Mouse (Mus musculus) heart, embryonic 10.5 days (tissue): ENCODE results near the gene Ddx3x. TPM values are rescaled to one million over a fixed set of nuclear protein-coding genes. Genes with fewer than 3 reads are reported as not detected.
"Not testable (repeated sequence)": the region's sequence is repeated elsewhere in the genome, so short reads cannot be mapped to it uniquely, and the experiment has no call there.

Experiments used
- DNase-seq: peaks from one replicate; pipeline ENCODE4 v3.0.0-alpha.2; 2017; ENCODE audit warnings: low spot score
- H3K27ac ChIP-seq: fragments of 300-500 bp; sonication (generic); 2 replicates; pipeline ENCODE4 v1.5.1; 2016; ENCODE audit warnings: mild to moderate bottlenecking
- H3K27me3 ChIP-seq: fragments of 300-500 bp; sonication (generic); 2 replicates; pipeline ENCODE4 v1.6.1; 2016; ENCODE audit warnings: mild to moderate bottlenecking; ENCODE audit not compliant: poor library complexity, insufficient read depth, severe bottlenecking
- H3K36me3 ChIP-seq: fragments of 300-500 bp; sonication (generic); 2 replicates; pipeline ENCODE4 v1.6.1; 2016; ENCODE audit warnings: mild to moderate bottlenecking, moderate library complexity
- H3K4me1 ChIP-seq: fragments of 300-500 bp; sonication (generic); 2 replicates; pipeline ENCODE4 v1.6.1; 2016; ENCODE audit warnings: mild to moderate bottlenecking
- H3K4me3 ChIP-seq: fragments of 300-500 bp; sonication (generic); 2 replicates; pipeline ENCODE4 v1.5.1; 2016; ENCODE audit warnings: mild to moderate bottlenecking, moderate library complexity
- H3K9me3 ChIP-seq: fragments of 300-500 bp; sonication (generic); 2 replicates; pipeline ENCODE4 v1.6.1; 2016; ENCODE audit warnings: mild to moderate bottlenecking, moderate library complexity
- WGBS: fragments of 180-500 bp; shearing (Covaris S2); methylation state at CpG from one replicate; pipeline ENCODE4 v1.1.7; 2016; 5-methylcytosine and 5-hydroxymethylcytosine counted together
- polyA plus RNA-seq: library from polyadenylated mRNA; unstranded; fragments of >200 nt; fragmentation: Nextera tagmentation; extraction: Ambion mirVana; gene quantifications from 2 replicates; pipeline ENCODE4 v1.2.1, GENCODE M21; 2016

The Ddx3x gene
- polyA plus RNA-seq, 1 experiment from 2014 or later, result 118 TPM

DNA sequence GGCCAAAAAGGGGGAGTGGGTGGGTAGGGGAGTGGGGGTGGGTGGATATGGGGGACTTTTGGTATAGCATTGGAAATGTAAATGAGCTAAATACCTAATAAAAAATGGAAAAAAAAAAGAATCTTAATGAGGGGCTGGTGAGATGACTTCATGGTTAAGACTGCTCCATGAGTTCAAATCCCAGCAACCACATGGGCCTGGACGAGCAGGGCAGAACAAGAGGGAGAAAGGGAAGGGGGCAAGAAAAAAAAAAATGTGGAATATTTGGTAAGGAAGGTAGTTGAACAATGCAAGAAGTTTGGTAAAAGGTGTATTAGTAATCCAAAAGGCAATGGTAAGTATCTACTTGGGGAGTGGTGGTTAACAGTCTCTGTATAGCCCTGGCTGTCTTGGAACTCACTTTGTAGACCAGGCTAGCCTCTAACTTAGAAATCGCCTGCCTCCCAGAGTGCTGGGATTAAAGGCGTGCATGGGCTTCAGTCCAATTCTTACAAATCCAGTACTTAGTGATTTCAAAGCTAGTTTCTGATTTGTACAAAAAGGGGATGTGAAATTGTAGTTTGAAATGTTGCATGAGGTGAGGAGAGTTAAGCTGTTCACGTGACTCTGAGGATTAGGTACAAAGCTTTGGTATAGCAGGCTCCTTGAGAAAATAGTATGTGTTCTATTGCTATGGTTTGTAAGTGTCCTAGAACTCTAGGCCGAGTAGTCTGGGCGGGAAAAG lies 13.9 kb downstream of the Ddx3x start:
- Histone ChIP-seq H3K9me3 (no peaks in the 10 kb centered on the region), H3K36me3 (peaks cover 27% of the 10 kb centered on the region), H3K27me3 (no peaks in the 10 kb centered on the region; the same call in 1 of the 2 replicates), H3K4me1 (no peaks in the 10 kb centered on the region), H3K4me3 (no peak overlapping the region), H3K27ac (no peak overlapping the region)
- WGBS, result 53% methylated on average over 6 of the region's 6 CpGs
- no peak for DNase-seq

DNA sequence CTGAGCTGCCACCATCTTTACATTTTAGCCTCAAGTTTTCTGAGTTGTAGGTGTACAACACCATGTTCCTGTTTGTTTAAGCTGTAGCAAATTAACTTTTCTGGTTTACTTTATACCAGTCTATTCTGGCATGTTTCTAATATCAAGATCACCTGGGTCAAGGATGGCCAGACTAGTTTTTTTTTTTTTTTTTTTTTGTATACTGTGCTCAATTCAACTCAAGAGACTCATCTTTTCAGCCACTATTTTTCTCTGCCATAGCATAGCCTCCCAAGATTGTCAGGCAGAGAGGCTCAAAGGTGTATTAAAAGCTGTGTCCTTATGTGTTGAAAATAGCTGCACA lies 14.4 kb downstream of the Ddx3x start:
- Histone ChIP-seq H3K27ac (no peak overlapping the region), H3K27me3 (no peaks in the 10 kb centered on the region; the same call in 1 of the 2 replicates), H3K4me1 (no peaks in the 10 kb centered on the region), H3K36me3 (peaks cover 22% of the 10 kb centered on the region), H3K4me3 (no peak overlapping the region), H3K9me3 (no peaks in the 10 kb centered on the region)
- no peak for DNase-seq

DNA sequence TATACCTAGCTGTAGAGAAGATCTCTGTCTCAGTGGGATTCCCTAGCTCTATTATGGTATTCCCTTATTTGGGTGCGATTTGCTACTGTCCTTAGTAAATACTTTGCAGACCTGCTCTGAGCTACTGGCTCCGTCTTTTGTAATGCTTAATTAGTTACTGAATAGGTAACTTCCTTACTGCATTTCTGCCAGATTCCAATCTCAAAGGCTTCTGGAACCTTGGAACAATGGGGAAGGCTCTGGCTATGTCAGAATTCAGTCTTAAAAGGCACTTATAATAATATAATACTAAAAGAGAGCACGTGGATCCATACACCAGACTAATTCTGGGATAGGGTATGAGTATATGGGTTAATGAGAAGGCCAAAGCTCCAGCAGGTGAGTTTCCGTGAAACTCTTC lies 15.5 kb downstream of the Ddx3x start:
- not testable (repeated sequence) for DNase-seq, H3K27me3 ChIP-seq, H3K27ac ChIP-seq, H3K4me3 ChIP-seq, H3K9me3 ChIP-seq, H3K4me1 ChIP-seq
- WGBS, result 34% methylated on average over 4 of the region's 4 CpGs
- H3K36me3 ChIP-seq, result peaks cover 11% of the 10 kb centered on the region

GRCm38 (mm10) chrX:13306190-13306589 lies 25.4 kb downstream of the Ddx3x start:
- no peaks in the 10 kb centered on the region for H3K9me3 ChIP-seq
- H3K4me1 ChIP-seq, result no peaks in the 10 kb centered on the region
- no peak for DNase-seq
- no peaks in the 10 kb centered on the region; the same call in 1 of the 2 replicates for H3K27me3 ChIP-seq
- H3K36me3 ChIP-seq, result no peaks in the 10 kb centered on the region
- no peak overlapping the region for H3K27ac ChIP-seq
- H3K4me3 ChIP-seq, result no peak overlapping the region
- 80% methylated on average over 3 of the region's 3 CpGs for WGBS

- 79% methylated on average over 4 of the region's 4 CpGs for WGBS
- no peaks in the 10 kb centered on the region for H3K4me1 ChIP-seq
- H3K4me3 ChIP-seq, result no peak overlapping the region
- DNase-seq, result no peak
- no peaks in the 10 kb centered on the region for H3K9me3 ChIP-seq
- H3K27me3 ChIP-seq, result no peaks in the 10 kb centered on the region; the same call in 1 of the 2 replicates
- no peaks in the 10 kb centered on the region for H3K36me3 ChIP-seq
- no peak overlapping the region for H3K27ac ChIP-seq
Measured at GRCm38 (mm10) chrX:13311396-13311795, 30.6 kb downstream of the Ddx3x start.

GRCm38 (mm10) chrX:13329611-13330010 lies 48.8 kb downstream of the Ddx3x start:
- no peaks in the 10 kb centered on the region for H3K4me1 ChIP-seq
- H3K36me3 ChIP-seq, result no peaks in the 10 kb centered on the region
- H3K4me3 ChIP-seq, result no peak overlapping the region
- 75% methylated on average over 7 of the region's 7 CpGs for whole genome bisulfite sequencing
- H3K27ac ChIP-seq, result no peak overlapping the region
- H3K27me3 ChIP-seq, result peaks cover 21% of the 10 kb centered on the region; the same call in 1 of the 2 replicates
- H3K9me3 ChIP-seq, result no peaks in the 10 kb centered on the region
- no peak for DNase-seq

Other genes with a start within 250 kb of the Ddx3x start
- 33.4 and 38.0 TPM in 2 replicates for gene Usp9x, start 209.5 kb upstream of the Ddx3x start, polyA plus RNA-seq
- 0.03 and 0.06 TPM in 2 replicates for gene Nyx, start 185.1 kb downstream of the Ddx3x start, polyA plus RNA-seq